Mouse (Mus musculus) testis, adult 2 months (tissue): ENCODE measurements around the gene Mkrn2os.

ENCODE experiments used
- CTCF ChIP-seq: fragments of 200-500 bp; IDR thresholded peaks from 2 replicates; pipeline ENCODE4 v1.5.1; 2012; ENCODE audit warnings: low read depth, mild to moderate bottlenecking, inconsistent platforms, low read length, moderate library complexity; ENCODE audit not compliant: control insufficient read depth, insufficient read depth, insufficient replicate concordance
- POLR2A ChIP-seq: fragments of 200-500 bp; IDR thresholded peaks from 2 replicates; pipeline ENCODE4 v1.6.1; 2012; ENCODE audit warnings: low read depth, mild to moderate bottlenecking, inconsistent platforms, low read length, moderate library complexity; ENCODE audit not compliant: control insufficient read depth

DNA sequence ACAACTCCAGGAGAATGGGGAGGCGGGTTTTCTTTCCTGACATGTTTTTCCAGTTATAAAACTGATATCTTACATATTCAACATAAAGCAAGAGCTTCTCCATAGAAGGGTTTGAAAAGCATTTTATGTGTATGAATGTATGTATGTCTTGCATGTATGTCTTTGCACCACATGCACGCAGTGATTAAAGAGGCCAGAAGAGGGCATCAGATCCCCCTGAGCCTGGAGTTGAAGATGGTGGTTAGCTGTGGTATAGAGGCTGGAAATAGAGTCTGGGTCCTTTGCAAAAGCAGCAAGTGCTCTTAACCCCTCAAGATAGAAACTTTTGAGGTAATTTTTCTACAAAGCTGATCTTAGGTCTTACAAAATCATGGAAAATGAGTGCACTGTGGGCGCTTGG, 16.7 kb upstream of the Mkrn2os start:
- TF ChIP-seq CTCF = no peak
- TF ChIP-seq POLR2A = no peak
